Comparison of ENCODE assay signal across 9 mouse cellular contexts in the genomic region with DNA sequence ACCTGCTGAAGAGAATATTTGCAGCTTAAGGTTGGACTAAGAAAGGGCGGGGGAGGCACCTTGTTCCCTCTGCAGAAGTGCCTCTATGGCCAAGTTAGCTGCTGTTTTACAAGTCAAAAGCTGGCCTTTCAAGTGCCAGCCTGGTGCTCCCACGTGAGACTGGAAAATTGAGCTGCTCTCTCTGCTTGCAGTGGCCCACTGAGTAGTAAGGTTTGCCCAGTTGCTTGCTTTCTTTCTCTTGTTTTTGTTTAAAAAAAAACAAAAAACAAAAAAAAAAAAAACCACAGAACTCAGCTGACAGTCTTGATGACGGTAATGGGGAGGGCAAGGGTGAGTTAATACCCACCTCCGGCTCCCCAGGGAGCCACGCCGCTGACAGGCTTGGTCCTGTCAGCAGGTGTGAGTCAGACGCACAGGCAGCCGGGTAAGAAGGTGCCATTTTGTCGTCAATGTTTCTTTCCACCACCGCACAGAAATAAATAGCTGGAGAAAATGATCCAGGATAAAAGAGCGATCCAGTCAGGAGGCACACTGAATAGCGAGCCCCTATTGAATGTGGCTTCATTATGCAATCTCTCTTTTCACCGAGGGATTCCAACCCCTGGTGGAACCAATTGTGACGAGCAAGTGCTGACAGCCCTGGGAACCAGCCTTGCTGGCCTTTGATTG. TPM values are rescaled to one million over a fixed set of nuclear protein-coding genes. Genes with fewer than 3 reads are reported as not detected.
DNase-seq lines count a peak whose midpoint lies in the region; ATAC-seq and TF ChIP-seq lines count a peak whose summit lies in the region.
"Had no signal": no experiment of that assay in that cellular context is flagged by ENCODE, and none has a peak within 500 bp of the region (broad histone marks: within the 10 kb centered on the region; RNA-seq: fewer than 3 reads in every experiment).

No protein-coding gene starts in this region.

- no peaks in the 10 kb centered on the region for H3K36me3 ChIP-seq in kidney, postnatal 0 days (ENCODE audit: insufficient read depth, low read length)
- H3K36me3 ChIP-seq in kidney, adult 2 months (ENCODE audit: control insufficient read depth, insufficient read depth, low read length): no peaks in the 10 kb centered on the region
- H3K36me3 ChIP-seq in embryonic facial prominence, embryonic 11.5 days (replicated peaks; ENCODE audit: control insufficient read depth, insufficient read depth, low read depth, low read length): no peaks in the 10 kb centered on the region
- H3K36me3 ChIP-seq in limb, embryonic 12.5 days: no peaks in the 10 kb centered on the region

- DNase-seq in kidney, postnatal 0 days (ENCODE audit: low spot score): no peak
- DNase-seq in kidney, adult 2 months: no peak
- DNase-seq in embryonic facial prominence, embryonic 11.5 days (ENCODE audit: low spot score): peak; percentile 49
- no peak for DNase-seq in cerebellum, postnatal 14 days
- DNase-seq in layer of hippocampus, adult 11-12 months (ENCODE audit: low spot score): no peak

- H3K4me2 ChIP-seq in kidney, postnatal 0 days (ENCODE audit: low read length): 0 out of 2 replicates have a peak overlapping the region, but pooled peaks have one; percentile 11
- peak overlapping the region; percentile 30 for H3K4me2 ChIP-seq in embryonic facial prominence, embryonic 11.5 days (ENCODE audit: low read depth, low read length)
- H3K4me2 ChIP-seq in limb, embryonic 12.5 days: peak overlapping the region; percentile 46

- H3K4me3 ChIP-seq in kidney, postnatal 0 days (replicated peaks; ENCODE audit: low read depth, low read length): no peak overlapping the region
- no peak overlapping the region for H3K4me3 ChIP-seq in kidney, adult 2 months (ENCODE audit: insufficient read depth, low read depth, low read length)
- H3K4me3 ChIP-seq in embryonic facial prominence, embryonic 11.5 days (ENCODE audit: low read depth, low read length): no peak overlapping the region
- peak overlapping the region; percentile 15; the same call in 1 of the 2 replicates for H3K4me3 ChIP-seq in limb, embryonic 12.5 days (replicated peaks)
- no peak overlapping the region for H3K4me3 ChIP-seq in olfactory bulb, adult 2 months (ENCODE audit: insufficient read depth, low read depth, low read length)

- no peak for TF ChIP-seq POLR2A in kidney, adult 2 months (IDR thresholded peaks at IDR 0.05; ENCODE audit: low read depth, low read length)
- no peak for TF ChIP-seq POLR2A in olfactory bulb, adult 2 months (IDR thresholded peaks at IDR 0.05; ENCODE audit: insufficient read depth, low read depth, low read length)

- ATAC-seq in kidney, postnatal 0 days (replicated peaks; ENCODE audit: low FRiP score, low read depth): peak; percentile 69; the same call in 1 of the 2 replicates
- ATAC-seq in embryonic facial prominence, embryonic 11.5 days (replicated peaks; ENCODE audit: insufficient number of reproducible peaks, low FRiP score, low TSS enrichment, low read depth): peak; percentile 74
- ATAC-seq in limb, embryonic 12.5 days (ENCODE audit: insufficient number of reproducible peaks, insufficient read depth, low FRiP score, low TSS enrichment, low read depth): no peak
- no peak for ATAC-seq in megakaryocyte progenitor cell, adult 5-6 weeks (replicated peaks; ENCODE audit: poor library complexity)

- no peaks in the 10 kb centered on the region for H3K27me3 ChIP-seq in kidney, postnatal 0 days (ENCODE audit: insufficient read depth, low read length)
- H3K27me3 ChIP-seq in kidney, adult 2 months (replicated peaks; ENCODE audit: control insufficient read depth, insufficient read depth, low read length): no peaks in the 10 kb centered on the region
- no peaks in the 10 kb centered on the region for H3K27me3 ChIP-seq in embryonic facial prominence, embryonic 11.5 days (ENCODE audit: control insufficient read depth, insufficient read depth, low read length)
- peaks cover 4% of the 10 kb centered on the region; the same call in 1 of the 2 replicates for H3K27me3 ChIP-seq in limb, embryonic 12.5 days

- TF ChIP-seq CTCF in kidney, postnatal 0 days (IDR thresholded peaks at IDR 0.05; ENCODE audit: low read depth): no peak
- no peak for TF ChIP-seq CTCF in kidney, adult 2 months (conservative IDR thresholded peaks at IDR 0.05; ENCODE audit: insufficient read depth, insufficient read length, low read depth, low read length)
- TF ChIP-seq CTCF in olfactory bulb, adult 2 months (IDR thresholded peaks at IDR 0.05; ENCODE audit: insufficient read depth, low read depth, low read length): no peak

- H3K4me1 ChIP-seq in kidney, postnatal 0 days (replicated peaks; ENCODE audit: insufficient read depth, low read length): 0 out of 2 replicates have a peak, but pooled peaks cover 3% of the 10 kb centered on the region
- H3K4me1 ChIP-seq in kidney, adult 2 months (ENCODE audit: control insufficient read depth, insufficient read depth, low read length): peaks cover 3% of the 10 kb centered on the region; the same call in 1 of the 2 replicates
- H3K4me1 ChIP-seq in embryonic facial prominence, embryonic 11.5 days (ENCODE audit: control insufficient read depth, insufficient read depth, low read length): no peaks in the 10 kb centered on the region; the same call in 1 of the 2 replicates
- peaks cover 25% of the 10 kb centered on the region for H3K4me1 ChIP-seq in limb, embryonic 12.5 days (replicated peaks)
- H3K4me1 ChIP-seq in olfactory bulb, adult 2 months (ENCODE audit: control insufficient read depth, insufficient read depth, low read length): peaks cover 16% of the 10 kb centered on the region

- no peak overlapping the region for H3K9ac ChIP-seq in kidney, postnatal 0 days (ENCODE audit: low read depth, low read length)
- no peak overlapping the region for H3K9ac ChIP-seq in embryonic facial prominence, embryonic 11.5 days (replicated peaks; ENCODE audit: low read length)
- H3K9ac ChIP-seq in limb, embryonic 12.5 days (replicated peaks): no peak overlapping the region
- H3K9ac ChIP-seq: liver, embryonic 14.5 days had no signal

- H3K27ac ChIP-seq in kidney, postnatal 0 days: no peak overlapping the region
- H3K27ac ChIP-seq in kidney, adult 2 months (ENCODE audit: insufficient read depth, low read depth, low read length): no peak overlapping the region
- no peak overlapping the region for H3K27ac ChIP-seq in embryonic facial prominence, embryonic 11.5 days (replicated peaks; ENCODE audit: low read depth, low read length)
- H3K27ac ChIP-seq in limb, embryonic 12.5 days: no peak overlapping the region
- peak overlapping the region; percentile 82 for H3K27ac ChIP-seq in olfactory bulb, adult 2 months (ENCODE audit: insufficient read depth, low read depth, low read length)
- H3K27ac ChIP-seq: liver, embryonic 14.5 days had no signal

- no peaks in the 10 kb centered on the region for H3K9me3 ChIP-seq in kidney, postnatal 0 days (replicated peaks; ENCODE audit: low read length)
- no peaks in the 10 kb centered on the region for H3K9me3 ChIP-seq in embryonic facial prominence, embryonic 11.5 days (replicated peaks; ENCODE audit: control insufficient read depth, low read length)
- H3K9me3 ChIP-seq in limb, embryonic 12.5 days: no peaks in the 10 kb centered on the region

- WGBS in kidney, postnatal 0 days: 16% methylated on average over 14 of the region's 14 CpGs
- WGBS in kidney, adult 2 months: 32% methylated on average over 14 of the region's 14 CpGs
- WGBS in embryonic facial prominence, embryonic 11.5 days: 4% methylated on average over 14 of the region's 14 CpGs
- 5% methylated on average over 14 of the region's 14 CpGs for WGBS in limb, embryonic 12.5 days
- WGBS in olfactory bulb, adult 2 months: 22% methylated on average over 14 of the region's 14 CpGs

RNA-seq across cellular contexts. Expression of gene Cryzl2, which starts 18.3 kb away (rescaled TPM):
- 46.9 and 58.5 TPM in 2 replicates for polyA plus RNA-seq in kidney, postnatal 0 days (2015; fragmentation: Nextera tagmentation; extraction: Ambion mirVana)
- 412 and 442 TPM in 2 replicates for polyA plus RNA-seq in kidney, adult 2 months (2012; rRNA removed)
- polyA plus RNA-seq in embryonic facial prominence, embryonic 11.5 days (2014; fragmentation: Nextera tagmentation; extraction: Ambion mirVana): 8.0 and 9.7 TPM in 2 replicates
- 7.9 and 8.2 TPM in 2 replicates for polyA plus RNA-seq in limb, embryonic 12.5 days (2016; fragmentation: Nextera tagmentation; extraction: Ambion mirVana)
- not detected in 2 replicates for polyA plus RNA-seq in olfactory bulb, adult 2 months (2012; ENCODE audit: insufficient read depth, insufficient read length, low replicate concordance, missing spikeins)
- total RNA-seq in megakaryocyte progenitor cell, adult 5-6 weeks (2015): 27.4 and 29.2 TPM in 2 replicates
- 12.2 and 18.6 TPM in 2 replicates for total RNA-seq in megakaryocyte progenitor cell, adult 5-6 weeks (2017)

RNA-seq across cellular contexts. Expression of gene Rasal2, which starts 27.7 kb away (rescaled TPM):
- polyA plus RNA-seq in kidney, postnatal 0 days (2015; fragmentation: Nextera tagmentation; extraction: Ambion mirVana): 7.5 and 9.5 TPM in 2 replicates
- polyA plus RNA-seq in kidney, adult 2 months (2012; rRNA removed): 3.4 and 4.0 TPM in 2 replicates
- 11.0 and 11.1 TPM in 2 replicates for polyA plus RNA-seq in embryonic facial prominence, embryonic 11.5 days (2014; fragmentation: Nextera tagmentation; extraction: Ambion mirVana)
- polyA plus RNA-seq in limb, embryonic 12.5 days (2016; fragmentation: Nextera tagmentation; extraction: Ambion mirVana): 10.1 and 11.6 TPM in 2 replicates
- polyA plus RNA-seq in olfactory bulb, adult 2 months (2012; ENCODE audit: insufficient read depth, insufficient read length, low replicate concordance, missing spikeins): not detected in 2 replicates
- 1.3 and 3.2 TPM in 2 replicates for total RNA-seq in megakaryocyte progenitor cell, adult 5-6 weeks (2015)
- 1.7 and 2.0 TPM in 2 replicates for total RNA-seq in megakaryocyte progenitor cell, adult 5-6 weeks (2017)

Comparison
In these comparisons a context has a peak if more than half of its experiments do, and no peak if none do; other contexts are left out.
1. ATAC-seq: peak in kidney, postnatal 0 days (single experiment) and embryonic facial prominence, embryonic 11.5 days (single experiment); none in limb, embryonic 12.5 days (single experiment) and megakaryocyte progenitor cell, adult 5-6 weeks (single experiment).
2. Peak in every context shown above with its lines, with median percentiles within 50 percentile points of each other: H3K4me2 ChIP-seq.